Mouse (Mus musculus): ENCODE measurements around the gene Gpatch1. TPM values are rescaled to one million over a fixed set of nuclear protein-coding genes. Genes with fewer than 3 reads are reported as not detected.
"Not testable (repeated sequence)": the region's sequence is repeated elsewhere in the genome, so short reads cannot be mapped to it uniquely, and the experiment has no call there.

The Gpatch1 gene
- total and polyA plus RNA-seq, 3 experiments, result 13.4 to 27.1 (median 17.3) TPM

GRCm38 (mm10) chr7:35264746-35265145 is 53.5 kb downstream of the Gpatch1 start:
- DNase-seq (ENCODE audit: low spot score) (peak; percentile 33), ATAC-seq (ENCODE audit: extremely low read depth, insufficient number of reproducible peaks, low FRiP score, poor library complexity, severe bottlenecking) (no peak)
- Histone ChIP-seq H3K4me1 (ENCODE audit: insufficient read depth, low read depth, low read length) (no peaks in the 10 kb centered on the region), H3K27me3 (ENCODE audit: insufficient read depth, low read length) (peaks cover 10% of the 10 kb centered on the region; the same call in 1 of the 2 replicates), H3K36me3 (replicated peaks) (no peaks in the 10 kb centered on the region), H3K4me3 (ENCODE audit: low read depth, low read length) (no peak overlapping the region), H3K9me3 (replicated peaks) (no peaks in the 10 kb centered on the region)
- TF ChIP-seq CTCF (IDR thresholded peaks at IDR 0.05; ENCODE audit: low read depth, low read length) (peak; percentile 52), POLR2AphosphoS5 (IDR thresholded peaks at IDR 0.05; ENCODE audit: insufficient replicate concordance, low read depth, low read length) (no peak)

- TF ChIP-seq GATA2 (IDR thresholded peaks at IDR 0.05; ENCODE audit: borderline replicate concordance, low read depth, low read length) (no peak), CTCF (IDR thresholded peaks at IDR 0.05; ENCODE audit: low read depth, low read length) (no peak), TAL1 (conservative IDR thresholded peaks at IDR 0.05; ENCODE audit: low read depth, low read length) (no peak), POLR2AphosphoS5 (IDR thresholded peaks at IDR 0.05; ENCODE audit: insufficient replicate concordance, low read depth, low read length) (no peak), GATA1 (IDR thresholded peaks at IDR 0.05; ENCODE audit: borderline replicate concordance, low read length) (no peak)
- H3K27me3 ChIP-seq (ENCODE audit: insufficient read depth, low read length), result peaks cover 10% of the 10 kb centered on the region; the same call in 1 of the 2 replicates
- H3K4me1 ChIP-seq (ENCODE audit: insufficient read depth, low read depth, low read length), result no peaks in the 10 kb centered on the region
- ATAC-seq (ENCODE audit: extremely low read depth, insufficient number of reproducible peaks, low FRiP score, poor library complexity, severe bottlenecking) (no peak), DNase-seq (ENCODE audit: low spot score) (no peak)
- no peak overlapping the region for H3K4me3 ChIP-seq (ENCODE audit: low read depth, low read length)
- no peaks in the 10 kb centered on the region for H3K36me3 ChIP-seq (replicated peaks)
- no peaks in the 10 kb centered on the region for H3K9me3 ChIP-seq (replicated peaks)
These were observed 54.4 kb downstream of the Gpatch1 start for GRCm38 (mm10) chr7:35263595-35264489.

GRCm38 (mm10) chr7:35259384-35259783 is 58.9 kb downstream of the Gpatch1 start:
- no peak for ATAC-seq (ENCODE audit: extremely low read depth, insufficient number of reproducible peaks, low FRiP score, poor library complexity, severe bottlenecking)
- Histone ChIP-seq H3K36me3 (replicated peaks) (no peaks in the 10 kb centered on the region), H3K9me3 (replicated peaks) (no peaks in the 10 kb centered on the region), H3K4me1 (ENCODE audit: insufficient read depth, low read depth, low read length) (no peaks in the 10 kb centered on the region), H3K27me3 (ENCODE audit: insufficient read depth, low read length) (peaks cover 10% of the 10 kb centered on the region; the same call in 1 of the 2 replicates), H3K4me3 (ENCODE audit: low read depth, low read length) (no peak overlapping the region)
- TF ChIP-seq POLR2AphosphoS5 (IDR thresholded peaks at IDR 0.05; ENCODE audit: insufficient replicate concordance, low read depth, low read length) (no peak), GATA1 (IDR thresholded peaks at IDR 0.05; ENCODE audit: borderline replicate concordance, low read length) (no peak), TAL1 (conservative IDR thresholded peaks at IDR 0.05; ENCODE audit: low read depth, low read length) (no peak), CTCF (IDR thresholded peaks at IDR 0.05; ENCODE audit: low read depth, low read length) (no peak), GATA2 (IDR thresholded peaks at IDR 0.05; ENCODE audit: borderline replicate concordance, low read depth, low read length) (no peak)
- no peak for DNase-seq (ENCODE audit: low spot score)

- Histone ChIP-seq H3K27me3 (ENCODE audit: insufficient read depth, low read length) (peaks cover 10% of the 10 kb centered on the region; the same call in 1 of the 2 replicates), H3K36me3 (replicated peaks) (no peaks in the 10 kb centered on the region), H3K9me3 (replicated peaks) (no peaks in the 10 kb centered on the region), H3K4me3 (ENCODE audit: low read depth, low read length) (no peak overlapping the region), H3K4me1 (ENCODE audit: insufficient read depth, low read depth, low read length) (no peaks in the 10 kb centered on the region)
- TF ChIP-seq TAL1 (conservative IDR thresholded peaks at IDR 0.05; ENCODE audit: low read depth, low read length) (no peak), CTCF (IDR thresholded peaks at IDR 0.05; ENCODE audit: low read depth, low read length) (no peak), GATA2 (IDR thresholded peaks at IDR 0.05; ENCODE audit: borderline replicate concordance, low read depth, low read length) (no peak), GATA1 (IDR thresholded peaks at IDR 0.05; ENCODE audit: borderline replicate concordance, low read length) (no peak), POLR2AphosphoS5 (IDR thresholded peaks at IDR 0.05; ENCODE audit: insufficient replicate concordance, low read depth, low read length) (no peak)
- ATAC-seq (ENCODE audit: extremely low read depth, insufficient number of reproducible peaks, low FRiP score, poor library complexity, severe bottlenecking), result no peak
- no peak for DNase-seq (ENCODE audit: low spot score)
These were observed 59.9 kb downstream of the Gpatch1 start for GRCm38 (mm10) chr7:35258294-35258693.

- DNase-seq (ENCODE audit: low spot score), result no peak
- no peak for TF ChIP-seq TAL1 (conservative IDR thresholded peaks at IDR 0.05; ENCODE audit: low read depth, low read length)
- TF ChIP-seq POLR2AphosphoS5 (IDR thresholded peaks at IDR 0.05; ENCODE audit: insufficient replicate concordance, low read depth, low read length), result no peak
- TF ChIP-seq CTCF (IDR thresholded peaks at IDR 0.05; ENCODE audit: low read depth, low read length), result no peak
- no peak for TF ChIP-seq GATA2 (IDR thresholded peaks at IDR 0.05; ENCODE audit: borderline replicate concordance, low read depth, low read length)
- no peak for TF ChIP-seq GATA1 (IDR thresholded peaks at IDR 0.05; ENCODE audit: borderline replicate concordance, low read length)
- Histone ChIP-seq H3K4me3 (ENCODE audit: low read depth, low read length) (no peak overlapping the region), H3K27me3 (ENCODE audit: insufficient read depth, low read length) (no peaks in the 10 kb centered on the region), H3K36me3 (replicated peaks) (no peaks in the 10 kb centered on the region), H3K9me3 (replicated peaks) (no peaks in the 10 kb centered on the region), H3K4me1 (ENCODE audit: insufficient read depth, low read depth, low read length) (no peaks in the 10 kb centered on the region)
- ATAC-seq (ENCODE audit: extremely low read depth, insufficient number of reproducible peaks, low FRiP score, poor library complexity, severe bottlenecking), result no peak
These were observed 66.1 kb downstream of the Gpatch1 start for GRCm38 (mm10) chr7:35252041-35252558.

- not testable (repeated sequence) for H3K4me3 ChIP-seq (ENCODE audit: low read depth, low read length); H3K36me3 ChIP-seq (replicated peaks); DNase-seq (ENCODE audit: low spot score); ATAC-seq (ENCODE audit: extremely low read depth, insufficient number of reproducible peaks, low FRiP score, poor library complexity, severe bottlenecking); H3K27me3 ChIP-seq (ENCODE audit: insufficient read depth, low read length); H3K9me3 ChIP-seq (replicated peaks)
- peaks cover 21% of the 10 kb centered on the region for H3K4me1 ChIP-seq (ENCODE audit: insufficient read depth, low read depth, low read length)
These were observed 80.3 kb downstream of the Gpatch1 start for GRCm38 (mm10) chr7:35237935-35238334.
